Mouse (Mus musculus): ENCODE data around the gene Dbx1. TPM values are rescaled to one million over a fixed set of nuclear protein-coding genes. Genes with fewer than 3 reads are reported as not detected.

The Dbx1 gene
- not detected in 2 replicates for polyA plus RNA-seq (2015; fragmentation: Nextera tagmentation; extraction: Ambion mirVana)

- no peak for TF ChIP-seq CTCF (IDR thresholded peaks at IDR 0.05; ENCODE audit: low read depth)
- no peak within 1 kb of the TSS for H3K27ac ChIP-seq
- WGBS: under 1% methylated on average over 31 of the region's 33 CpGs
- H3K4me1 ChIP-seq (replicated peaks; ENCODE audit: insufficient read depth, low read length): peaks cover 9% of the 10 kb centered on the region
- DNase-seq (ENCODE audit: low spot score): no peak
- no peak within 1 kb of the TSS for H3K4me2 ChIP-seq (ENCODE audit: low read length)
- no peaks in the 10 kb centered on the region for H3K9me3 ChIP-seq (replicated peaks; ENCODE audit: low read length)
- H3K4me3 ChIP-seq (replicated peaks; ENCODE audit: low read depth, low read length): no peak within 1 kb of the TSS
- H3K36me3 ChIP-seq (ENCODE audit: insufficient read depth, low read length): no peaks in the 10 kb centered on the region
- H3K9ac ChIP-seq (ENCODE audit: low read depth, low read length): no peak within 1 kb of the TSS
- H3K27me3 ChIP-seq (ENCODE audit: insufficient read depth, low read length): peaks cover 84% of the 10 kb centered on the region
- ATAC-seq (replicated peaks; ENCODE audit: low FRiP score, low read depth): no peak
Measured at GRCm38 (mm10) chr7:49636491-49637115, at the start of gene Dbx1. Dbx1 (minus strand) TSS chr7:49636849.

DNA sequence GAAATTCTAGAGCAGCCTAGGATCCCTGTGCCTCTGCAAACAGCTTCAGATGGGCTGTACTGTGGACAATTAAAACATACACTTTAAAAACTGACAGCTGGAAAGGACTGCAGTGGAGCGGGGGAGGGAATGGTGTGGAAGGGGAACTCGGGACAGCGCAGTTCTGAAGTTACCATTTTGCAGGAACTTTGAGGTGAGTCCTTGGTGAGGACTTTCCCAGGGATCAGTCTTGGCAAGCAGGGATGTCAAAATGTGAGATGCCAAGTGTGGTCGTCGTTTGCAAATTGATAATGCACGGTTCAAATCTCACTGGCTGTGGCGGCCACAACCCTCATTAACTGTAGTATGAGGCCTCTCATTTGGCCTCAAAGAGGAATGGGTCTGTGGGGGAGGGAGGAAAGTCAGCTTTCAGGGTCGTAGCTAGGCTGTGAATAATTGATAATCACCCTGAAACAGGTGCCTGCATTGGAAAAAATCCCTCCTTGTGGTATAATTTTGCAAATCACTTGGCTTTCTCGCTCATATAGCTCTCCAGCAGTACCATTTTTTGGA lies 42.3 kb upstream of the Dbx1 start:
- Histone ChIP-seq H3K36me3 (ENCODE audit: insufficient read depth, low read length) (no peaks in the 10 kb centered on the region), H3K27ac (no peak overlapping the region), H3K9me3 (replicated peaks; ENCODE audit: low read length) (no peaks in the 10 kb centered on the region), H3K4me1 (replicated peaks; ENCODE audit: insufficient read depth, low read length) (no peaks in the 10 kb centered on the region), H3K4me3 (replicated peaks; ENCODE audit: low read depth, low read length) (no peak overlapping the region), H3K4me2 (ENCODE audit: low read length) (no peak overlapping the region), H3K9ac (ENCODE audit: low read depth, low read length) (no peak overlapping the region), H3K27me3 (ENCODE audit: insufficient read depth, low read length) (peaks cover 68% of the 10 kb centered on the region)
- WGBS: 7% methylated on average over 9 of the region's 9 CpGs
- DNase-seq (ENCODE audit: low spot score) (no peak), ATAC-seq (replicated peaks; ENCODE audit: low FRiP score, low read depth) (no peak)
- no peak for TF ChIP-seq CTCF (IDR thresholded peaks at IDR 0.05; ENCODE audit: low read depth)

GRCm38 (mm10) chr7:49678100-49678825 lies 41.6 kb upstream of the Dbx1 start:
- peaks cover 66% of the 10 kb centered on the region for H3K27me3 ChIP-seq (ENCODE audit: insufficient read depth, low read length)
- no peak overlapping the region for H3K4me2 ChIP-seq (ENCODE audit: low read length)
- no peak overlapping the region for H3K9ac ChIP-seq (ENCODE audit: low read depth, low read length)
- no peaks in the 10 kb centered on the region for H3K9me3 ChIP-seq (replicated peaks; ENCODE audit: low read length)
- DNase-seq (ENCODE audit: low spot score) (no peak), ATAC-seq (replicated peaks; ENCODE audit: low FRiP score, low read depth) (no peak)
- no peak overlapping the region for H3K4me3 ChIP-seq (replicated peaks; ENCODE audit: low read depth, low read length)
- H3K4me1 ChIP-seq (replicated peaks; ENCODE audit: insufficient read depth, low read length): no peaks in the 10 kb centered on the region
- no peak for TF ChIP-seq CTCF (IDR thresholded peaks at IDR 0.05; ENCODE audit: low read depth)
- H3K36me3 ChIP-seq (ENCODE audit: insufficient read depth, low read length): no peaks in the 10 kb centered on the region
- H3K27ac ChIP-seq: no peak overlapping the region
- WGBS: 2% methylated on average over 22 of the region's 22 CpGs

GRCm38 (mm10) chr7:49677166-49677565 lies 40.5 kb upstream of the Dbx1 start:
- no peak for DNase-seq (ENCODE audit: low spot score)

GRCm38 (mm10) chr7:49676627-49677026 lies 40.0 kb upstream of the Dbx1 start:
- Histone ChIP-seq H3K9ac (ENCODE audit: low read depth, low read length) (no peak overlapping the region), H3K4me1 (replicated peaks; ENCODE audit: insufficient read depth, low read length) (no peaks in the 10 kb centered on the region), H3K36me3 (ENCODE audit: insufficient read depth, low read length) (no peaks in the 10 kb centered on the region), H3K4me3 (replicated peaks; ENCODE audit: low read depth, low read length) (no peak overlapping the region), H3K27ac (no peak overlapping the region), H3K9me3 (replicated peaks; ENCODE audit: low read length) (no peaks in the 10 kb centered on the region), H3K4me2 (ENCODE audit: low read length) (no peak overlapping the region), H3K27me3 (ENCODE audit: insufficient read depth, low read length) (peaks cover 52% of the 10 kb centered on the region)
- whole genome bisulfite sequencing: 12% methylated on average over 5 of the region's 5 CpGs
- no peak for TF ChIP-seq CTCF (IDR thresholded peaks at IDR 0.05; ENCODE audit: low read depth)
- ATAC-seq (replicated peaks; ENCODE audit: low FRiP score, low read depth) (no peak), DNase-seq (ENCODE audit: low spot score) (no peak)

More at GRCm38 (mm10) chr7:49677166-49677565, 40.5 kb upstream of the Dbx1 start:
- no peaks in the 10 kb centered on the region for H3K4me1 ChIP-seq (replicated peaks; ENCODE audit: insufficient read depth, low read length)
- H3K27ac ChIP-seq: no peak overlapping the region
- no peak for ATAC-seq (replicated peaks; ENCODE audit: low FRiP score, low read depth)
- WGBS: 3% methylated on average over 9 of the region's 9 CpGs
- no peak overlapping the region for H3K4me3 ChIP-seq (replicated peaks; ENCODE audit: low read depth, low read length)
- no peak for TF ChIP-seq CTCF (IDR thresholded peaks at IDR 0.05; ENCODE audit: low read depth)
- H3K4me2 ChIP-seq (ENCODE audit: low read length): no peak overlapping the region
- H3K36me3 ChIP-seq (ENCODE audit: insufficient read depth, low read length): no peaks in the 10 kb centered on the region
- H3K9ac ChIP-seq (ENCODE audit: low read depth, low read length): no peak overlapping the region
- H3K27me3 ChIP-seq (ENCODE audit: insufficient read depth, low read length): peaks cover 57% of the 10 kb centered on the region
- no peaks in the 10 kb centered on the region for H3K9me3 ChIP-seq (replicated peaks; ENCODE audit: low read length)

- H3K27me3 ChIP-seq (ENCODE audit: insufficient read depth, low read length): no peaks in the 10 kb centered on the region
- H3K9me3 ChIP-seq (replicated peaks; ENCODE audit: low read length): no peaks in the 10 kb centered on the region
- H3K4me1 ChIP-seq (replicated peaks; ENCODE audit: insufficient read depth, low read length): no peaks in the 10 kb centered on the region
- no peak for ATAC-seq (replicated peaks; ENCODE audit: low FRiP score, low read depth)
- H3K36me3 ChIP-seq (ENCODE audit: insufficient read depth, low read length): no peaks in the 10 kb centered on the region
- DNase-seq (ENCODE audit: low spot score): no peak
- 90% methylated on average over 13 of the region's 13 CpGs for WGBS
- H3K4me3 ChIP-seq (replicated peaks; ENCODE audit: low read depth, low read length): no peak overlapping the region
- H3K27ac ChIP-seq: no peak overlapping the region
- H3K9ac ChIP-seq (ENCODE audit: low read depth, low read length): no peak overlapping the region
- TF ChIP-seq CTCF (IDR thresholded peaks at IDR 0.05; ENCODE audit: low read depth): no peak
- H3K4me2 ChIP-seq (ENCODE audit: low read length): no peak overlapping the region
Measured at GRCm38 (mm10) chr7:49668260-49668857, 31.7 kb upstream of the Dbx1 start.
